Mouse (Mus musculus) gastrocnemius, postnatal 25 days (tissue): ENCODE measurements around the gene Pnpla7. TPM values are rescaled to one million over a fixed set of nuclear protein-coding genes. Genes with fewer than 3 reads are reported as not detected.

ENCODE experiments used
- DNase-seq: peaks from one replicate; pipeline ENCODE4 v3.0.0; 2022
- microRNA-seq, 2 experiments: library from miRNA; unstranded; fragments of <30 nt; microRNA quantifications; one replicate each; pipeline ENCODE4 v1.2.0; 2021; ENCODE audit warnings: borderline replicate concordance in 2 of 2
- total RNA-seq, 2 experiments: library from RNA; stranded (reverse); gene quantifications; 1 replicate in 1 of 2; 2 replicates in 1 of 2; pipeline ENCODE4 v1.2.3; 2021

Gene Pnpla7
- total RNA-seq, 2 experiments from 2014 or later: 27.2 to 27.4 TPM

DNA sequence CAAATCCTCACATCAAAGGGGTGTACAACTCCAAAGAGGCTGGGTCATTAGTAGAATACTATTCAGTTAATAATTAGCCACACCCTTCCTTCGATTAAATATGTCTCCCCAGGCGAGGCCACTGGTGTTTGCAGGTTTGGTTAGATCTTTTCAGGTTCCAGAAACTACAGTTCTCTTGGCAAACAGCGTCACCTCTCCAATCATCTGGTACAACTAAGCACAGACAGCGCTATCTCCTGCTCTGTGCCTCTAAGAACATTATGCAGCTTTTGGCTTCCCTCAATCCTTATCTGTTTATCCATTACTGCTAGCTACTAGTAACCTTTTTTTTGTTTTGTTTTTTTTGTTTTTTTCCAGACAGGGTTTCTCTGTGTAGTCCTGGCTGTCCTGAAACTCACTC lies 93.7 kb downstream of the Pnpla7 start:
- DNase-seq: no peak

DNA sequence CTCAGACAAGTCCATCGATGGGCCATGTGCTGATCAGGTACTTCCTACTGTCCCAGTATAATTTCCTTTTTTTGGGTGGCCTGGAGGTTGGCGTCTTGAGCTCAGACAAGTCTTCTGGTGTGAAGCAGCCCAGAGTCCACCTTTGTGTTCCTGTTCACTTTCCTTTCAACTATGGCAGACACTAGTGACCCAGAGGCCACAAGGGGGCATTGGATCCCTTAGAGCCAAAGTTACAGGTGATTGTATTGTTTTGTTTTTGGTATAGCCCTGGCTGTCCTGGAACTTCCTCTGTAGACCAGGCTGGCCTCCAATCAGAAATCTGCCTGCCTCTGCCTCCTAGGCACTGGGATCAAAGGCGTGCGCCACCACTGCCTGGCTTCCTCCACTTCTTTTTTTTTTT lies 96.6 kb downstream of the Pnpla7 start:
- DNase-seq: no peak

DNA sequence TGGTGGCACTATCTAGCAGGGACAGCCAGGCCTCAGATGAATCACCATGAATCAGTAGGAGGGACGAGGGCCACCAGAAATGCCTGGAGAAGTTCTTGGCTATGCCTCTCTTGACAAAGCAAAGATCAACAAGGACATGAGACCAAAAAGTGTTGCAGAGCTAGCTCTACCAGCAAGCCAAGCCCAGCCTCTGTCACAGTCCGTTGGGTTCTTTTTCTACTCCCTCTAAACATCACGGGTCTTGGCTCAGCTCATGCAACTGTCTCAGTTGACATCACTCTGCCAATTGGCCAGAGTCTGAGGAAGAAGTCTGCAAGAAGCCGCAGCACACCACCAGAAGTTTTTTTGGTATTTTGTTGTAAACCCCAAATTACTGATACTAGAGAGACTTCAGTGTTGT lies 99.7 kb downstream of the Pnpla7 start:
- no peak for DNase-seq

DNA sequence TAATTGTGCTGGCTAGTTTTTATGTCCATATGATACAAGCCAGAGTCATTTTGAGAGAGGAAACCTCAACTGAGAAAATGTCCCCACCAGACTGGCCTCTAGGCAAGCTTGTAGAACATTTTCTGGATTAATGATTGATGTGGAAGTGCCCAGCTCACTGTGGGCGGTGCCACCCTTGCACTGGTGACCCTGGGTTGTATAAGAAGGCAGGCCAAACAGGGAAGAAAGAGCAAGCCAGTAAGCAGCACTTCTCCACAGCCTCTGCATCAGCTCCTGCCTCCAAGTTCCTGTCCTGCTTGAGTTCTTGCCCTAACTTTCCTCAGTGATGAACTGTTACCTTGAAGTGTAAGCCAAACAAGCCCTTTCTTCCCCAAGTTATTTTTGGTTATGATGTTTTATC lies 103.1 kb downstream of the Pnpla7 start:
- no peak for DNase-seq

DNA sequence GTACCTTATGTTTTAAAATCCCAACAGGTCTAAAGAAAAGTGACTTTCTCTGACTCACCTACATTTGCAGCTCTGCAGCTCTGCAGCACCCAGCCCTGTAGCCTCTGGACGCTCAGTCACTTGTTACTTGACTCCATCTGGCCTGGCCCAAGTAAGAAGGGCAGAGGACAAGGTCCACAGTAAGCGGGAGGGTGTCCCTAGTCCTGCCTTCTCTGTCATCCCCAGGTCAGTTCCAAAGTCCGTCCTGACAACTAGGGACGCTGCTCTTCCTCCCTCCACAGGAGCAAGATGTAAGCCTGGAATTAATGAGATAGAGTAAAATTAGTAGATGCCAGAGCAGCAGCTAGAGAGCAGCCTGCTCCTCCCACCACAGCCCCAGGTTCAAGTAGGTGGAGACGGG lies 104.2 kb downstream of the Pnpla7 start, which contains the start of gene Entpd8:
TSS of gene Entpd8 (plus strand) at position 229 of the 400 bp plus-strand sequence.
- DNase-seq: no peak

DNA sequence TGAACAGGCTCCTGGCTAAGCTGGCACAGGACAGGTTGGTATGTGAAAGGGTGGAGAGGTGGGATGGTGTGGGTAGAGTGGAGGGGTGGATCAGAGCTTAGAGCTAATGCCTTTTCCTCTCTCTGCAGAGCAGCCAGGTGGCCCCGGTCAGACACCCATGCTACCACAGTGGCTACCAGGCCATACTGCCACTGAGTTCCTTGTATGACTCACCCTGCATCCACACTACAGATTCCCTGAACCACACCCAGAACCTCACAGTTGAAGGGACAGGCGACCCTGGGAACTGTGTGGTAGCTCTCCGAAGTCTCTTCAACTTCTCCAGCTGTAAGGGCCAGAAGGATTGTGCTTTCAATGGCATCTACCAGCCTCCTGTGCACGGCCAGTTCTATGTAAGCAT lies 107.9 kb downstream of the Pnpla7 start:
- DNase-seq: no peak

DNA sequence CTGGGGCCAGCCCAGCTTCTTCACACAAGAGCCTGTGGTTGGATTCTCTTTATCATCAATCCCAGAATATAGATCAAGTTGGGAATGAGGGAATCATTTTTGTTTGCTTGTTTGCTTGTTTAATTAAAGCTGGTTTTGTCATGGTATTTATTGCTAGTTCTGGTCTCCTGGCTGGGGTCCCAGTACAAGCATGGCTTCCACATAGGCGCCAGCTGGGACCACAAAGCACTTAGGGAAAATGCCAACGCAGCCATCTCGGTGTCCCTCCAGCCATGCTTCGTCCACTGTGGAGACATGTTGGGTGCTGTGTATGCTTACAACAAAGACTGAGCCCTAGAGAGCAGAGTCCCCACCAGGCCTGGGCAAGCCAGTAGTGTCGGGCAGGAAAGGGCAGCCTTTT lies 109.7 kb downstream of the Pnpla7 start:
- DNase-seq: no peak

DNA sequence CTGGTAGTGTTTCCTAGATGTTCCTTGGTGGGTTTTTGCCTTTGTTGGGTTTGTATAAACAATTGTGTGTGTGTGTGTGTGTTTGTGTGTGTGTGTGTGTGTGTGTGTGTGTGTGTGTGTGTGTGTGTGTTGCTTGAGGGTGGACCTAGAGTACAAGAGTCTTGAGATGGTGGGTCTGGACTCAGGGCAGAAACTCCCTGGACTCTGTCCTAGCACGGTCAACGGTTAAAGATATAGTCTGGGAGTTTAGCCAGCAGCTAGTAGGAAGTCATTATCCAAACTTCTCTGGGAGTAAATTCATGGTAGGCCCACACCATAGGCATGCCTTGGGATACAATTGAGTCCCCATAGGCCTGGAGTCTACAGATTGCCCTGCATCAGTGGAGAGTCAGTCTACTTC lies 112.0 kb downstream of the Pnpla7 start:
- no peak for DNase-seq

DNA sequence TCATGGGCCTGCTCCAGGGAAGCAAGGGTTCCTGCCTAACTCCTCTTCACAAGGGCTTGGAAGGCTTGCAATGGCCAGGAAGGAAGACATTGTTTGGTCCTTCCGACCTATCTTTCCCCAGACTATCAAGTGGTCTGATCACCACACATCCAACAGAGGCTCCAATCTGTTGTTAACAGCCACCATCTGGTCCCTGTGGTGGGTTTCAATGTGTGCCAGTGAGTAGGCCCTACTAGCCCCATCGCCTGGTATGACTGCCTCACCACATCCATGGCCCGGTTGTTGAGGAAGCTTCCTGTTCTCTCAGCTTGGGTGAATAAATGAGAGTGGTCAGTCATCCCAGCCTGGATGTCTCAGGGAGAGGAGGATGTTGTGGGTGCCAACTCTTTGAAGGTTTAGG lies 112.8 kb downstream of the Pnpla7 start:
- DNase-seq: no peak

DNA sequence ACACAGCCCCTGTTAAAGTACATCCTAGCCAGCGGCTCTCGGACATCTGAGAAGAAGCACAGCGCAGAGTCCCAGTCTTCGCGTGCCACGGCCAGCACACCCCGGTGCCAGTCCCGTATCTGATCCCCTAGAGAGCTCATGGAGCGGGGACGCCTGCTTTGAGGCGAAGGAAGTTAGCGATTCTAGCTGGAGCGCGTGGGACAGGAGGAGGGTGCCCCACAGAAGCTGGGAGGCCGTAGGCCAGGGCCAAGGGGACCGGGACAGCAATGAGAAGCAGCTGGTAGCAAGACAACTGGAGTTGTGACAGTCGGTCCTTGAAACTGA lies 118.9 kb downstream of the Pnpla7 start:
- DNase-seq: no peak

DNA sequence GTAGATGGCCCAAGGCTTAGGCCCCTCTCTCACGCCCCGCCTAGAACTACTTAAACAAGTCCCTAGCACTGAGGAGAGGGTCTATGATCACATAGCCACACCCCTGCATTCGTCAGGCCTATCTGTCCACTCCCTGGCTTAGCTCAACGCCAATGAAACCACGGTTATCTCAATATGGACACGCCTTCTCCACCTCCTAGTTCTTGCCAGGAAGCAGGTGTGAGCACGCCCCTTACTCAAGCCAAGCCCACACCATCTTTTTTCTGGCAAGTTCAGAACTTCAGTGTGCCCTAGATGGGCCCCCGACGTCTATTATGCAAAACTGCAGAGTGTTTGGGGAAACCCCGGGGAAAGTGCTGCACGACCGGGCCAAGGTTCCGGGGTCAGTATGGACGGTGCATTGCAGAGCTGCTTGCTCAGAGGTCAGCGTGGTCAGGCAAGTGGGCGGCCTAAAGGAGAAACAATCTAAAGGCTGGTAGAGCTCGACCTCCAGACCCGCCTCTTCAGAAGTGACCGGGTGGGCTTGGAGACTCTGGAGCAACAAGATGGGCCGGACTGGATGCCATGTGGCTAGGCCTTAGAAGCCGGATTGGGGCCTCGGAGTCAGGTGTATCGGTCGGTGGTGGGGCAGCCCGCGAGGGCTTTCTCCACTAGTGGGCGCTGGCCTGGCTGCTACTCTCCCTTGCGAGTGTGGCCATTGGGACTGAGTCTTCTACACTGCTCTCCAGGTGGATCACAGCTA lies 119.4 kb downstream of the Pnpla7 start, which contains the start of gene Noxa1:
TSS of gene Noxa1 (minus strand) at position 41 of the 742 bp plus-strand sequence.
- no peak for DNase-seq

DNA sequence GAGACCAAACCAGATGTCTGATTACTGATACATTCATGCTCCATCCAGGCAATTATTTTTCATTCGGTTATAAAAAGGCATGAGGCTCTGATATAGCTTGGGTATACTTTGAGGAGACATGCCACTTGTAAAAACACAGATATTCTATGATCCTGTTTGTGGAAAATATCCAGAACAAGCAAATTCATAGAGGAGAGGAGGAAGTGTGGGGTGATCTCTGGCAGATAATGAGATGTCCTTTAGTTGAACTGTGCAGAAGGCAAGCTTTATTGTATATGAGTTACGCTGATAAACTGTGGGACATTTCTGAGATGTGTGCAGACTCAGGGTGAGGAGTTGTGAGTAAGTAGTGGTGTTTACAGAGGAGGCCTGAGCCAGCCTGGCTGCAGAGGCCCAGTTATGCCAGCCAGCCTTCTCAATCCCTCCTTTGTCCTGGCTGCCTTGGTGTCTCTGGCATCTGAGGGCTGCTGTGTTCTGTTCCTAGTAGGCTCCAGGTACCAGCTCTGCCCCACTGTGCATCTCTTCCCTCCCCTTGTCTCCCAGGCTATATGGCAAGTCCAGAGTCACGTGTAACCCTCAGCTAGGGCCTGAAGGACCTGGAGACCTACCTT lies 122.3 kb downstream of the Pnpla7 start:
- no peak for DNase-seq

DNA sequence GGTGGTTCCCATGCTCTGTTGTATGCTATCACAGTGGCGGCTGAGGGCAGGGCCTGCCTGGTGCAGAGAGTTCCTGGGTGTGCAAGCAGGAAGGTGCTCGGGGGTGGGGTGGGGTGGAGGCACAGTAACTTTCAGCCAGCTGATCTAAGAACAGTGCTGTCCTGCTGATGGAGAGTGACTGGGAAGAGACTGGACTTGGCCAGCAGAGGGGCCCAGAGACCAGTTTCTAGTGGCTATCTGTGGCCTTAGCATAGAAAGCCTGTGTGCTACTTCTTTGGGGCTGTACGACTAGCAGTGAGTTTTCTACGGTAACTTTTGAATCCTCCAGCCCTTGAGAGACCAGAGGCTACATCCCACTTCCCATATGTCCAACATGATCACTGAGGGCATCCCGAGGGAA lies 123.1 kb downstream of the Pnpla7 start:
- DNase-seq: no peak

DNA sequence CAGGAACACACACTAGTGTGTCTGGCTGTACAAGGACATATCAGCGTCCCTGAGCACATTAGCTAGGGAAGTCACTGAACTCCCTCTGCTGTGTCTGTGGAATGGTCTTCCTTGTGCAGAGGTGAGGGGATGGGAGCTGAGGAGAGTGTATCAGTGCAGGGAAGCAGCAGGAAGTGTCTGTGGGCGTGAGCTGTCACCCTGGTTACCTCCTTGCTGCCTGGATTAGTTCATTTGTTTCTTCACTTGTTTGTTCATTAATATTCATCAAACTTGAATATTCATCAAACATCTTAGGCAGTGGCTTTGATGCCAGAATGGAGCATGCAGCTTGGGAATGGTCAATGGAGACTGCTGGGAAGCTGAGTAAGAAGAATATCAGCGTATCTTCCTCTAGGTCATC lies 123.9 kb downstream of the Pnpla7 start:
- no peak for DNase-seq

Small RNAs within 50 kb of the gene (microRNA-seq; reads per million reads assigned to microRNA genes)
- gene Gm22875 (0 reads per million in 2 experiments), gene Gm24328 (0 reads per million in 2 experiments), gene Mir7664 (0 reads per million in 2 experiments)

Other genes starting within 250 kb of the Pnpla7 start
- gene Cacna1b, start 212.9 kb upstream of the Pnpla7 start, total RNA-seq: under 1 TPM; 0.03 to 0.05 TPM
- gene Ehmt1, start 56.4 kb upstream of the Pnpla7 start, total RNA-seq: 10 to 100 TPM; 27.5 to 27.7 TPM
- gene Arrdc1, start 40.8 kb upstream of the Pnpla7 start, total RNA-seq: 1 to 10 TPM; 2.4 to 2.5 TPM
- 10 to 100 TPM; 18.3 to 20.2 TPM for gene Zmynd19, start 26.2 kb upstream of the Pnpla7 start, total RNA-seq
- 1 to 10 TPM; 3.1 to 3.2 TPM for gene Dph7, start 13.6 kb upstream of the Pnpla7 start, total RNA-seq
- 10 to 100 TPM; 38.5 to 46.3 TPM for gene Mrpl41, start 935 bp upstream of the Pnpla7 start, total RNA-seq
- gene Nsmf, start 78.3 kb downstream of the Pnpla7 start, total RNA-seq: 10 to 100 TPM; 12.8 to 15.9 TPM
- not detected for gene Entpd8, start 104.3 kb downstream of the Pnpla7 start, total RNA-seq
- not detected for gene Noxa1, start 119.1 kb downstream of the Pnpla7 start, total RNA-seq
- 1 to 10 TPM; 3.6 to 6.7 TPM for gene Nrarp, start 204.7 kb downstream of the Pnpla7 start, total RNA-seq
- 1 to 10 TPM; 1.1 to 1.3 TPM for gene Tor4a, start 220.9 kb downstream of the Pnpla7 start, total RNA-seq
- gene Nelfb, start 235.5 kb downstream of the Pnpla7 start, total RNA-seq: 10 to 100 TPM; 20.5 to 22.3 TPM
- not detected for gene Stpg3, start 238.6 kb downstream of the Pnpla7 start, total RNA-seq
- not detected for gene Fam166a, start 242.7 kb downstream of the Pnpla7 start, total RNA-seq
- 100 to 1,000 TPM; 167 to 293 TPM for gene Tubb4b, start 248.7 kb downstream of the Pnpla7 start, total RNA-seq